ENCODE assay signal across 9 mouse cellular contexts in the genomic region with DNA sequence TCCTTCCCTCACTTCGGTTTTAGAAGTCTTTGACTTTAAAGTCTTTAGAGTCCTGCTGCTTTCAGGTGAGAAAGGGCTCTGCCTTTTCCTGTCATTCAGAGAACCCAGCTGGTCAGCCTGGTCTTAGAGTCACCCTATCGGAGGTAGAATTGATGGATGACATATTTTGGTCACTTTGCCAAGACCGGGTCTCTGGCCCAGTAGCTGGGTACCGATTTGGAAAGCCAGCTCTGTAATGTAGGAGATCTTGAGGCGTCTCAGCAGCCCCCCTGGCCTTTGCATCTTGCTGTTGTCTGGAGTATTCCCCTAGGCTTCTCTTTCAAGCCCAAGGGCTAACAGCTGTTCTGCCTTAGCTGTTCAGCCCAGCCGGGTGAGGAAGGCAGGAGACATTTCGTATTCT. TPM values are rescaled to one million over a fixed set of nuclear protein-coding genes. Genes with fewer than 3 reads are reported as not detected.
DNase-seq lines count a peak whose midpoint lies in the region; ATAC-seq and TF ChIP-seq lines count a peak whose summit lies in the region.
"Had no signal": no experiment of that assay in that cellular context is flagged by ENCODE, and none has a peak within 500 bp of the region (broad histone marks: within the 10 kb centered on the region; RNA-seq: fewer than 3 reads in every experiment).

No protein-coding gene starts in this region.

- peak; percentile 34 for DNase-seq in cerebellum, adult 11 months
- DNase-seq in cerebellum, postnatal 4 days (ENCODE audit: low spot score in 2 of 2): no peak
- DNase-seq in kidney, postnatal 0 days (ENCODE audit: low spot score): peak; percentile 47
- DNase-seq in naive thymus-derived CD4-positive, alpha-beta T cell, adult 2 months (ENCODE audit: low read depth): peak; percentile 30
- no peak for DNase-seq in left cerebral cortex, postnatal 36 days (ENCODE audit: low spot score in 2 of 2)
- DNase-seq in spleen, adult 18-20 months: no peak

- H3K27me3 ChIP-seq in E14TG2a.4 (ENCODE audit: insufficient read depth, low read length): no peaks in the 10 kb centered on the region
- H3K27me3 ChIP-seq in kidney, postnatal 0 days (ENCODE audit: insufficient read depth, low read length): no peaks in the 10 kb centered on the region

- H3K4me2 ChIP-seq in kidney, postnatal 0 days (ENCODE audit: low read length): peak overlapping the region; percentile 96

- no peaks in the 10 kb centered on the region for H3K9me3 ChIP-seq in E14TG2a.4 (ENCODE audit: low read length)
- H3K9me3 ChIP-seq in kidney, postnatal 0 days (replicated peaks; ENCODE audit: low read length): no peaks in the 10 kb centered on the region

- no peak for ATAC-seq in kidney, postnatal 0 days (replicated peaks; ENCODE audit: low FRiP score, low read depth)

- no peak for TF ChIP-seq CTCF in E14TG2a.4 (conservative IDR thresholded peaks at IDR 0.05; ENCODE audit: low read length)
- TF ChIP-seq CTCF in embryonic fibroblast, embryonic 13.5 days (IDR thresholded peaks at IDR 0.05; ENCODE audit: borderline replicate concordance, insufficient read depth, low read length): no peak
- TF ChIP-seq CTCF in kidney, postnatal 0 days (IDR thresholded peaks at IDR 0.05; ENCODE audit: low read depth): no peak

- intact Hi-C loops in left cerebral cortex, postnatal 36 days (cut with DNase I): no loop called here

- no peak overlapping the region for H3K27ac ChIP-seq in embryonic fibroblast, embryonic 13.5 days (ENCODE audit: insufficient read depth, low read length)
- no peak overlapping the region for H3K27ac ChIP-seq in kidney, postnatal 0 days

- peak overlapping the region; percentile 63 for H3K9ac ChIP-seq in kidney, postnatal 0 days (ENCODE audit: low read depth, low read length)

- WGBS in kidney, postnatal 0 days: 8% methylated on average over 7 of the region's 7 CpGs

- H3K4me1 ChIP-seq in E14TG2a.4 (replicated peaks; ENCODE audit: low read depth, low read length): peaks cover 49% of the 10 kb centered on the region
- peaks cover 5% of the 10 kb centered on the region; the same call in 1 of the 2 replicates for H3K4me1 ChIP-seq in embryonic fibroblast, embryonic 13.5 days (ENCODE audit: control insufficient read depth, insufficient read depth, low read length)
- H3K4me1 ChIP-seq in kidney, postnatal 0 days (replicated peaks; ENCODE audit: insufficient read depth, low read length): peaks cover 13% of the 10 kb centered on the region

- TF ChIP-seq POLR2A in embryonic fibroblast, embryonic 13.5 days (IDR thresholded peaks at IDR 0.05; ENCODE audit: low read depth, low read length): no peak

- H3K36me3 ChIP-seq in E14TG2a.4 (ENCODE audit: insufficient read depth, low read length): peaks cover 10% of the 10 kb centered on the region; the same call in 1 of the 2 replicates
- no peaks in the 10 kb centered on the region for H3K36me3 ChIP-seq in kidney, postnatal 0 days (ENCODE audit: insufficient read depth, low read length)

- H3K4me3 ChIP-seq in E14TG2a.4 (replicated peaks; ENCODE audit: low read length): peak overlapping the region; percentile 81
- H3K4me3 ChIP-seq in embryonic fibroblast, embryonic 13.5 days (ENCODE audit: insufficient read depth, low read length): peak overlapping the region; percentile 35
- peak overlapping the region; percentile 49 for H3K4me3 ChIP-seq in kidney, postnatal 0 days (replicated peaks; ENCODE audit: low read depth, low read length)

RNA-seq across cellular contexts. Expression of gene Rab27a, which starts 0.6 kb away (rescaled TPM):
- polyA plus RNA-seq in embryonic fibroblast, embryonic 13.5 days (2011; ENCODE audit: insufficient read length, low read depth, missing spikeins): 2.5 and 5.1 TPM in 2 replicates
- 8.9 and 9.1 TPM in 2 replicates for polyA plus RNA-seq in kidney, postnatal 0 days (2015; fragmentation: Nextera tagmentation; extraction: Ambion mirVana)
- 1 to 10 TPM; 4.8 to 9.8 TPM for total RNA-seq in left cerebral cortex, postnatal 36 days (2021)

RNA-seq across cellular contexts. Expression of gene Pigb, which starts 5.0 kb away (rescaled TPM):
- polyA plus RNA-seq in embryonic fibroblast, embryonic 13.5 days (2011; ENCODE audit: insufficient read length, low read depth, missing spikeins): 15.9 and 17.5 TPM in 2 replicates
- polyA plus RNA-seq in kidney, postnatal 0 days (2015; fragmentation: Nextera tagmentation; extraction: Ambion mirVana): 10.8 and 11.9 TPM in 2 replicates
- 10 to 100 TPM; 14.3 to 15.7 TPM for total RNA-seq in left cerebral cortex, postnatal 36 days (2021)

RNA-seq across cellular contexts. Expression of gene Khdc3, which starts 56.4 kb away (rescaled TPM):
- not detected in 2 replicates for polyA plus RNA-seq in embryonic fibroblast, embryonic 13.5 days (2011; ENCODE audit: insufficient read length, low read depth, missing spikeins)
- polyA plus RNA-seq in kidney, postnatal 0 days (2015; fragmentation: Nextera tagmentation; extraction: Ambion mirVana): 0.15 and 0.29 TPM in 2 replicates
- 1 to 10 TPM in 1 of 2 experiments, under 1 TPM in 1; 0.96 to 3.2 TPM for total RNA-seq in left cerebral cortex, postnatal 36 days (2021)

RNA-seq across cellular contexts. Expression of gene Gm20509, which starts 57.1 kb away (rescaled TPM):
- polyA plus RNA-seq in embryonic fibroblast, embryonic 13.5 days (2011; ENCODE audit: insufficient read length, low read depth, missing spikeins): not detected in 2 replicates
- polyA plus RNA-seq in kidney, postnatal 0 days (2015; fragmentation: Nextera tagmentation; extraction: Ambion mirVana): not detected in 2 replicates
- total RNA-seq in left cerebral cortex, postnatal 36 days (2021): not detected
- total RNA-seq: heart, adult 18-20 months had no signal

RNA-seq across cellular contexts. Expression of gene Ccpg1, which starts 60.0 kb away (rescaled TPM):
- polyA plus RNA-seq in embryonic fibroblast, embryonic 13.5 days (2011; ENCODE audit: insufficient read length, low read depth, missing spikeins): 28.1 and 30.7 TPM in 2 replicates
- polyA plus RNA-seq in kidney, postnatal 0 days (2015; fragmentation: Nextera tagmentation; extraction: Ambion mirVana): 43.8 and 49.6 TPM in 2 replicates
- total RNA-seq in left cerebral cortex, postnatal 36 days (2021): 100 to 1,000 TPM in 1 of 2 experiments, 10 to 100 TPM in 1; 97.2 to 125 TPM

Comparison
In these comparisons a context has a peak if more than half of its experiments do, and no peak if none do; other contexts are left out.
1. DNase-seq: peak in cerebellum, adult 11 months (single experiment), kidney, postnatal 0 days (single experiment) and naive thymus-derived CD4-positive, alpha-beta T cell, adult 2 months (single experiment); none in cerebellum, postnatal 4 days (0 of 2), left cerebral cortex, postnatal 36 days (0 of 2) and spleen, adult 18-20 months (0 of 2).
2. Peak in every context shown above with its lines, with median percentiles within 50 percentile points of each other: H3K4me3 ChIP-seq.